ENCODE assay signal across 21 mouse cellular contexts in genomic region chr10:75756719-75757118, GRCm38 (mm10). TPM values are rescaled to one million over a fixed set of nuclear protein-coding genes. Genes with fewer than 3 reads are reported as not detected.
"Had no signal": no experiment of that assay in that cellular context is flagged by ENCODE, and none has a peak within 500 bp of the region (broad histone marks: within the 10 kb centered on the region; RNA-seq: fewer than 3 reads in every experiment).

No protein-coding gene starts in this region.

- H3K27ac ChIP-seq: liver, embryonic 12.5 days; liver, embryonic 14.5 days; lung, embryonic 15.5 days; macrophage; midbrain, embryonic 13.5 days; midbrain, embryonic 15.5 days; neural tube, embryonic 12.5 days; stomach, embryonic 15.5 days had no signal

- H3K4me3 ChIP-seq: liver, embryonic 12.5 days; lung, embryonic 15.5 days; megakaryocyte, embryonic 14.5 days; midbrain, embryonic 13.5 days; midbrain, embryonic 15.5 days; neural tube, embryonic 12.5 days; stomach, embryonic 15.5 days had no signal

- H3K27me3 ChIP-seq: liver, embryonic 12.5 days; lung, embryonic 15.5 days; megakaryocyte, embryonic 14.5 days; midbrain, embryonic 13.5 days; midbrain, embryonic 15.5 days; neural tube, embryonic 12.5 days; stomach, embryonic 15.5 days had no signal

- DNase-seq: lung, adult 2 months; right cerebral cortex, postnatal 14 days; thymus, adult 2 months; thymus, postnatal 14 days; thymus, postnatal 36 days had no signal

- H3K4me2 ChIP-seq: liver, embryonic 12.5 days; lung, embryonic 15.5 days; midbrain, embryonic 11.5 days; midbrain, embryonic 13.5 days; midbrain, embryonic 15.5 days; neural tube, embryonic 12.5 days; stomach, embryonic 15.5 days had no signal

- H3K9ac ChIP-seq: liver, embryonic 12.5 days; liver, embryonic 14.5 days; lung, embryonic 15.5 days; midbrain, embryonic 13.5 days; midbrain, embryonic 15.5 days; neural tube, embryonic 12.5 days; stomach, embryonic 15.5 days had no signal

- H3K9me3 ChIP-seq: liver, embryonic 12.5 days; lung, embryonic 15.5 days; megakaryocyte, embryonic 14.5 days; midbrain, embryonic 13.5 days; midbrain, embryonic 15.5 days; neural tube, embryonic 12.5 days; stomach, embryonic 15.5 days had no signal

- ATAC-seq: liver, embryonic 12.5 days; lung, postnatal 0 days; midbrain, embryonic 13.5 days; midbrain, embryonic 15.5 days had no signal

- H3K4me1 ChIP-seq: lung, embryonic 15.5 days; neural tube, embryonic 12.5 days; stomach, embryonic 15.5 days had no signal

RNA-seq across cellular contexts. Expression of gene Gm20441, which starts 24.0 kb away (rescaled TPM):
- total RNA-seq: midbrain, postnatal 0 days; monocyte, adult 5-6 weeks; neutrophil, adult 5-6 weeks had no signal
- polyA plus RNA-seq: liver, embryonic 12.5 days; lung, adult 2 months; lung, embryonic 15.5 days; lung, postnatal 0 days; macrophage; midbrain, embryonic 11.5 days; midbrain, embryonic 13.5 days; midbrain, embryonic 15.5 days; midbrain, postnatal 0 days; neural tube, embryonic 12.5 days; neural tube, embryonic 14.5 days; spleen, adult 2 months; thymus, adult 2 months had no signal

RNA-seq across cellular contexts. Expression of gene Gstt3, which starts 24.5 kb away (rescaled TPM):
- total RNA-seq: neutrophil, adult 5-6 weeks had no signal
- polyA plus RNA-seq: neural tube, embryonic 14.5 days had no signal

RNA-seq across cellular contexts. Expression of gene Gstt1, which starts 41.7 kb away (rescaled TPM):
- total RNA-seq: monocyte, adult 5-6 weeks; neutrophil, adult 5-6 weeks had no signal
